Mouse (Mus musculus) cortical plate, adult 2 months (tissue): Measurements from ENCODE around the gene Sema3c.

ENCODE experiments used
- CTCF ChIP-seq: fragments of 200-500 bp; IDR thresholded peaks from 2 replicates; pipeline ENCODE4 v1.5.1; 2011; ENCODE audit warnings: mild to moderate bottlenecking, control low read depth, low read length; ENCODE audit not compliant: insufficient read depth; ENCODE audit errors: extremely low read depth
- POLR2A ChIP-seq: fragments of 200-500 bp; IDR thresholded peaks from 2 replicates; pipeline ENCODE4 v1.6.1; 2011; ENCODE audit warnings: mild to moderate bottlenecking, low read length, control low read depth; ENCODE audit not compliant: insufficient read depth; ENCODE audit errors: extremely low read depth

GRCm38 (mm10) chr5:17680862-17681261 is 106.8 kb downstream of the Sema3c start:
- TF ChIP-seq POLR2A (no peak), CTCF (no peak)
